Mouse (Mus musculus): ENCODE measurements around the gene Wwox.
A peak's percentile ranks its signal among the peaks of the same experiment; 100 is the strongest.

Gene Wwox

DNA sequence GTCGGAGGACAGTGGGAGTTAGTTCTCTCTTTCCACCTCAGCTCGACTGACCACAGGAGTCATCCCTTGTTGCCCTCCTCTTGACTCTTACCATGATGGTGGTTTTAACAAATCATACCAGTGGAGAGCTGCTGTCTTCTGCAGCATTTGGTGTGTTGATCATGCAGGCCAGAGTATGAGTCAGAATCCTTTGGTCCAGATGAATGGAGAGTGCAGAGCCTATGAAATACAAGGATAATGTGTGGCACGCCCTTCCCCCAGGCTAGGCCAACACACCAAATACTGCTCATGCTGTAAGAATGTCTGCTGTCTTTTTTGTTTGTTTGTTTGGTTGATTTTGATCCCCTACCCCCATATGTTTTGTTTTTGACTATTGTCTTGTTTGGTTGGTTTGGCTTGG lies 234.0 kb downstream of the Wwox start:
- DNase-seq = no peak

DNA sequence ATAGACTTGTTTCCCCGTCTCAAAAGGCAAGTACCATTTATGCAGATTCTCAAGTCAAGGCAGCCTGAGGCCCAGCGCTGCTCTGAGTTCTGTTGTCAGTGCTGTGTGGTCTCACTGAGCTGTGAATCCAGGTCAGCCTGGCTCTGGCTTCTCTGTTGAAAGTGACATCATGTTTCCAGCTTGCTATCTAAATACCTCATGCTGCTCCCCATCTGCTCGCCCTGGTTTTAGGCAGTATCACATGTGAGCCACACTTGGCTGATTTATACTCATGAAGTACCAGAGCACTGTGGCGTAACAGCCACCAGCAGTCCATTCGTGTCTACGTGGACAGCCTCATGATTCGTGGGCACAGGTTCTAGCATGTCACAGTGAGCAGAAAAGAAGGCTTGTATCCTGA lies 235.7 kb downstream of the Wwox start:
- DNase-seq = peak; percentile 98

DNA sequence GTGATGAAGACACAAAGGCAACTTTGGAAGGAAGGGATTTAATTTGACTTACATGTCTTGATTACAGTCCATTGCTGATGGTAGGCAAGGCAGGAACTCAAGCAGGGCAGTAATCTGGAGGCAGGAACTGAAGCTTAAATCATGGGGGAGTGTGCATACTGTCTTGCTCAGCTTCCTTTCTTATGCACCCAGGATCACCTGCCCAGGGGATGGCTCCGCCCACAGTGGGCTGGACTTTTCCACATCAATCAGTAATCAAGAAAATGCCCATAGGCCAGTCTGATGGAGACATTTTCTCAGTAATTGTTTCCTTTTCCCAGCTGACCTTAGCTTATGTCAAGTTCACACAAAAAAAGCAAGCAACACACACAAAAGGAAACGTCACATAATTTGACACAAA lies 237.5 kb downstream of the Wwox start:
- peak; percentile 55 for DNase-seq

DNA sequence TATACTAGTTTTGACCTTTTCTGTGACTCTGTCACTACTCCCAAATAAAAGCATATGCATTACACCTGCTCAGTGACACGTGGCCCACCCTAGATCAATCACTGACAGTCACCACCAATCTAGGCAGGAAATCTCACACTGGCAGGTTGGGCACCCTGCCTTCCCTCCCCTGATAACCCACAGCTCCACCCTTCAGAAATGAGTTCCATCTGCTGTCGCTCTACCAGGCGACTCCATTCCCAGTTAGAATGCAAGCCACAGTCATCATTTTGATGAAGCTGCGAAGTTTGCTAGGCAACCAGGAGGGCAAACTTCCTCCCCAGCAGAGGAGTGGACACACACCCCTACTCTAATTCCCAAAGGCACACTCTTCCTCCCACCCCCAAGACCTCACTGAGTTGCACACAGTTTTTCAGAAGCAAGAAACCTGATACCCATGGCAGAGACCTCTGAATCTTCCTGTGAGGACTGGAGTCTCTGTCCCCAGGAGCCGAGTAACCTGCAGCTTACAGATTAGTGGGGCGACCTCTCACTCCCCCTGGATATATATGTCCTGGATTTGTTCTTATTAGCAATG lies 238.2 kb downstream of the Wwox start:
- peak; percentile 50 for DNase-seq

DNA sequence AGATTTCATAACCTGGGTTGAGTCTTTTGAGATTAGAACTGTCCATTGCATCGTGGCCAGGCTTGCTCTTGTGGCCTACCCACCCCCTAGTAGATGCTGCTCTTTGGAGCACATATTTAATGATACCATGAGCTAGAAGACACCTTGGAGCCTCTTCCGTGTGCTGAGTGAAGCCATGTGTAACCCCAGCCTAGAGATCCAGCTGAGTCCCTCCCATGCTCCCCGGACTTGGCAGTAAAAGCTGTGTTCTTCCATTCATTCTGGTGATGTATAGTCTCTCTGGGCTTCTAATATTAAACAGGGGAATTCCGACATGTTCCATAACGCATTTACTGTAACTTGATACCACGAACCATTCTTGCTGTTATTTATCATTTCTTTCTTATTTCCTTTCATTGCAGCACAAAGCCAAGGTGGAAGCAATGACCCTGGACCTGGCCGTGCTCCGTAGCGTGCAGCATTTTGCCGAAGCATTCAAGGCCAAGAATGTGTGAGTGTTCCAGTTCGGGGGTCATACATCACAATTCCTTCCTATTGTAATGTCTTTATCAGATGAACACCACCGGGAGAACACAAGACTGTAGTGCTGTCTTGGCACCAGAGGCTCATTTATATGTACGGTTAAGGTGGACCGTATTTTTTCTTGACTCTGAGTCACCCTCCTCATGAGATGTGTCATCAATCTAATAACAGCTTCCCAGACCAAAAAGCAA lies 240.1 kb downstream of the Wwox start:
- no peak for DNase-seq

DNA sequence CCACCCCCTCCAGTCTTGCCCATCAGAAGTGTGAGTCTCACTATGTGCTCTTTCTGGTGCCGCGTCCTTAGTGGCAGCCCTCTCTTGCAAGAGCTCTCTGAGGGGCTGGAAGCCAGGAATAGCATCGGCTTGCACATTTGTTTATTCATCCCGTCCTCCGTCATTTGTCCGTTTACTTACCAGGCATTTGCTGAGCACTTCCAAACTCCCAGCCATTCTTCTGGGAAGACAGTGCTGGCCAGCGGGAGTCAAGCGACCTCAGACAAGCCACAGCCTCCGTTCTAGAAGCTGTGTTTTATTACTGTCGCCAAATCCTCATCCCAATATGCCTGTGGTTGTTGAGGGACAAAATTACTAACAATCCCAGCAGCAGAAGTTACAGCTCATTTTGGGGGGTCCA lies 241.7 kb downstream of the Wwox start:
- no peak for DNase-seq

DNA sequence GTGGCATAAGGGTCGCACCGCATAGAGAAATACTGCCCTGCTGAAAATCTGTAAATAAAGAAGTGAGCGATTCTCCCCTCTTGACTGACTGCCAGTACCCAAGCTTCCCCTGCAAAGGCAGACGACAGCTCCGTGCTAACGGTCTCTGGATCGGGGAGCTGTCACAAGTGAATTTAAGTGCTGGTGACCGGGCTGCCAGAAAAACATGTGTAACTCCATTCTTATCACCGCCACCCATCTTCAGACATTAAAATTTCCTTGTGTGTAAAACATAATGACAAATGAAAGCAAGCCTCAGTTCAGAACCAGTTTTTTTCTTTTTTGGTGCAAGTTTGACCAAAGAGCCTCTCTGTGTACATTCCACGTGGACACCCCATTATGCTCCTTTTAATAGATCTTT lies 242.7 kb downstream of the Wwox start:
- DNase-seq = no peak

DNA sequence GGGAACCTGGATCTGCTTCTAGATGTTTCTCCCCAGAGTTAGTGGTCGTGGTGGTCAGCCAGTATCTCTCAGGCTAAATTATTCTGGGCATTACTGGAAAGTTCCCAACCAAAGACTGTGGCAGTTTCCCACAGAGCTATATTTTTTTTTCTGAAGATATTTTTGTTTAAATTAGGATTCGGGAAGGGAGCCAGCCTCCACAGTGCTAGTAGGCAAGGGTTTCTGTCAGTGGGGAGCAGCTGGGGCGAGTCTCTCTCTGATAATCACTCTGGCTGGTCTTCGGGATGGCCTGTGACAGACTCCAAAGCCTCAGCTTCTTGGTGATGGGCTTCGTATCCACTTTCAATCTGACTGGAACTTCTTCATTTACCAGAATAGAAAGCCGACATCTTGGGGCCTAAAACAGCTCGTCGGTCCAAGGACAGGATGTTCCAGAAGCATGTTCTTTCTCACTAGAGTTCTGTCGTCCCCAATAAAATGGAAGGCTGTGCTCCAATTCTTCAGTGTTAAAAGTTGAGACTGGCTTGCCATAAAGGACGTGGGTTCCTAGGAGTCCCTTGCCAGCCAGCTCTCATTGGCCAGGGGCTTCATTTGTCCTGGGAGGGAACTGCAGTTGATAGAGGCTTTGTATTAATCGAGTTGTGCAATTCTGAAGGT lies 244.7 kb downstream of the Wwox start:
- DNase-seq = peak; percentile 51

DNA sequence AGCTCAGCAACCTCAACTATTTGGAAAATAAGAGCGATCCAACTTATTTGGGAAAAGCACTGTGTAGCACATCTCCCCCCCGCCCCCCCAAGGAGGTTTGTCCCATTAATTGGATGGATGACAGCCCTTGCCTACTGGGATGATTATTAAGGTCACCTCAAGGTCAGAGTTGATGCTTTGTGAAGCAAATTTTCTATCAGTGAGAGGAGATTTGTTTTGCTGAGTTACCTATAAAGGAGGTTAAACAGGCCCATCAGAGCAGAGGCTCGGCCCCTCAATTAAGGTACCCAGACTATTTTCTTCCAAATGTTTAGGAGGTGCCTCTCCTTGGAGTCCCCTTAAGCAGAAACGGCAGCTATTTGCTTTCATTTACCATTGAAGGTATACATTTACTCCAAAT lies 247.0 kb downstream of the Wwox start:
- no peak for DNase-seq

DNA sequence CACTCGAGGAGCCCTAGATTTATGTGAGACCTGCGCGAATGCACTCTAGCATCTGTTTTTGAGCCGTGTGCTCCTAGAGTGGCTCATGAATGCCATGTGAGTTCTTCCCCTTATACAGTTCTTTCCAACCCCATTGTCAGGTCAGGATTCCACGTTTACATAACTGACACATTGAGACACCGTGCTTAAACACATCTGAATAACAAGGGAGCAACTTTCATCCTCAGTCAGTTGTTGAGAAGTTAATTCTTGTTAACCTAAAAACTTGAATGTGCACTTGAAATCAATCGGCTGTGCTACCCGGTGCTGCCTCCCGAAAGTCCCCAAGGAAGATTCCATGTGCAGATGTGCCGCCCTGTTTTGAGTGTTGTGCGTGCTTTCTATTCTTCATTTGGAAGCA lies 249.3 kb downstream of the Wwox start:
- no peak for DNase-seq

DNA sequence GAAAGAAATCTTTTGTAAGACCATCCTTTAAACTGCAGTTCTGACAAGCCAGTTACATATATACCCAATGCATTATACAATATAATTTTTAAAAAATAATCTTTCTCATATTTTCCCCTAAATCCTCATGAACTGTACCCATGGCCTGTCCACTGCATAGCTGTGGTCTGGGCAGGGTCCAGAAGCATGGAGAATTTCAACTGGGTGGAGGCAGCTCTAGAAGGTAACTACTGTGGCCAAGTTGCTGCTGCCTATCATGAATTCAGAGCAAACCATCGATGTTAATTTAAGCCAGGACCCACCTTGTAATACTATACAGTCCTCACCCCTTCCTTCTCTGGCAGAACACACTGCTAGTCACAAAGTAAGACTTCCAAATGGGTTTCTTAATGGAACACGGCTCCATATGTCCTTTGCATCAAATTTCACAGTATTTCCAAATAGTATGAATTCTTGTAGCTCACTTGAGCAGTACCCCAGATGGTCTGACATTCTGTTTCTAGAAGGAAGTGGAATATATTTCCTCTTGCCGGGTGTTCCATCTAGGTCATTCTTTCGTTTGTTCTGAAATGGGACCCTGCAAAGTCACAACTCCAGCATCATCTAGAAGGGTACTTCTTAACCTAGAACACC lies 255.2 kb downstream of the Wwox start:
- DNase-seq = no peak

DNA sequence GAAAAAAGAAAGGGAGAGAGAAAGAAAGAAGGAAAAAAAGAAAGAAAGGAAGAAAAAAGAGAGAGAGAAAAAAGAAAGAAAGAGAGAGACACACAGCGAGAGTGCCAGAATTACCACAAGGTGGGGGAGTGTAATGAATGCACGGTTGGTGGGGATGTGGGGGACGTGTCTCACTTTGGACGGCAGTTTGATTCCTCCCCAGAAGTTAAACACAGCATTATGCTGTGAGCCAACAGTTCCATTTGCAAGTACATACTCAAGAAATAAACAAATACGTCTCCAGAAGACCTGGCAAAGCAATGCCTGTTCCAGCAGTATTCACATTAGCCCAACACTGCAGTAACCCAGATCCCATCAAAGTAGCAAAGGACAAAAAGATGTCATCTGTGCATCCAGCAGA lies 264.1 kb downstream of the Wwox start:
- DNase-seq = no peak

DNA sequence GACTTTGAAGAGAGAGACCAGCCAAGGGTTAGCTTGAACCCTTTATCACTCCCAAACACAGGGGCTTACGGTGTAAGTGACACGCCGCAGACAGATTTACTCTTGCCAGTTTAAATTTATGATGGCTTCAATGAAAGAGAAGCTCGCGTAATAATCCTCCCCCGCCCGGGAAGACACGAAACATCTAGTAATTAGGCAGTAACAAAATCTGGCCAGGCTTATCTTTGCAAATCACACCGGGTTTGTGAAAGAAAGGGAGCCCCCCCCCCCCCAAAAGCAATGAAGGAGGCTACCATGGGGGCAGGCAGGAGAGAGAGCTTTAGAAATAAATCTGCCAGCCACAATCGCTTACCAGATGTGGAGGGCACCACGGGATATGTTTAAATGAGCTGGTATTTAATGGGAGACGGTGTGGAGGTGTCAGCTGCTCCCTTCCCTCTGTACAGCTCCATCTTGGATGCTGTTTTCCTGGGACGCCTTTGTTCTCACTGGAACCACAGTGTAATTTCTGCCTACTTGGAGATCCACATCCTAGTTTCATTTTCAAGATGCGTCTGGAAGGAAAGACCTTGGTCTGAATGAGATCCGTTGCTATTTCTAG lies 268.2 kb downstream of the Wwox start:
- DNase-seq = no peak

DNA sequence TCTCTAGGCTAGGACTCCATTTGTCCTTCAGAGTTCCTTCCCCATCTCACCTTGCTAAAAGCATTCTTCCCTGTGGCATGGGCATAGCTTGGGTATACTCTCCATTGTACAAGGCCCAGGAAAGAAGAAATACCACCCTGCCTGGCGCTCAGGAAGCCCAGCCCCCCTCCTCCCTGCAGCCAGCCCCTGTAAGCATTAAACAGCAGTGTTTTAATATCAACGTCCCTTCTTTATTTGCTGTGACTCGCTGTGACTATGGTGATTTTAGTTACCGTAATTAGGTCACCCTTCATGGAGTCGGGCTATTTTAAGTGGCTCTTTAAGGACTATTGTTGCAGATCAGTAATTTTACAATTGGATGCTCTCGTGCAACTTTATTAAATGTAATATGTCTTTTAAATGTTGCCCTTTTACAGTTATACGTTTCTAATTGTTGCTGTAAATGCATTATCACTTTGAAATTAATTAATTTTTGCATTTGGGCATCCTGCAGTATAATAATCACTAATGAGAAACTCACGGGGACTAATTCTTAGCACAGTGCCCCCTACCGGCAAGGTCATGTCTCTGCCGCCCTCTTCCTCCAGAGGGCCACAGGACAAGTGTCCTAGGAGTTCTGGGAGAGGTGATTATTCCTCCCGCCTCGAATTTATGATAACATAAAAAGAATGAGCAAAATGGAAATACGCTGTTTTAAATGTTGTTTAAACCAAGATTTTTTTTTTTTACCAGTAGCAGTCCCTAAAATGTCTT lies 276.0 kb downstream of the Wwox start:
- DNase-seq = peak; percentile 54

DNA sequence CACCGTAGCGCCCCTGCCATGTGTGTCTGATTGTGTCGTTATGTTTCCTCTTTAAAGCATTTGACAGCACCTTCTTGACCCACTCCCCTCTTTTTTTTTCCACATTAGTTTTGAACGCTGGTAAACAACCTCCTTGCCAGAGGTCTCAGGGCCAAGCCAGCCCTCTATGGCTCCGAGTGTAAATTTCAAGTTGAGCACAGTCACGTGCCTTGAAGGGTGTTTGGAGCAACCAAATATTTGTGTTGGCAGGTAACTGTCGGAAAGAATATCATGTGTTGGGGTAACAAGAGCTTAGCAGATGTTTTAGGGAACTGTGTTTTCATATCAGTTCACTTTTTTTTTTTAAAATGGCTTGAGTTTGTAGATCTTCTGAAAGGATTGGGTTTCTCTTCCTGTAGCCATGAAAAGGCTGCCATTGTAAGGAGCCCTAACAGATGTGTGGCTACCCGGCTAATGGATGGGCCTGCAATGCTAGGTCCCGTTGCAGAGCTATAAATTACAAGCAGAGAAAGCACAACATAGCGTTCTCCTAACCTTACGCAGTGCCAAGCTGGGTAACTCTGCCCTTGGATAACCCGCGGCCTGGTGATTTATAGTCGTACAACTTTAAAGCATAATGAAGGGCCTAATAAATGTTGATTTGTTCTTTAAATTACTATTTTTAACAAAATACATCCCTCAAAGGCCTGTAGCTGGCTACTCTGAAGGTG lies 277.2 kb downstream of the Wwox start:
- DNase-seq = no peak

DNA sequence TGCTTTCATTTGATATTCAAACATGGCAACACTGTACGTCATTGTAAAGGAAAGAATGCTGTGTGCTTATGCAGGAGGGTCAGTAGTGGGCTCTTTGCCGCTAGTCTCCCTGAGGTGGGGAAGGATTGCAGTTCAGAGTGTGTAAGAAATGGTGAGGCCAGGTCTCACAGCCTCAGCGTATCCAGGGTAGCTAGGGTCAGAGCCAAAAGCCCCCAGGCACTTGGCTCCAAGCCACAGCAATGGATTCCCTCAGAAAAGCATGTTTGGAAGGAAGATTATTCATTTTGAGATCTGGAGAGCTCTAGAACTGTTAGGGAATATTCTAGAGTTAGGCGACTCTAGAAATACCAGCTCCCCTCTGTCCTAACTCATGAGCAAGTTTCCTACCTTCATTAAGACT lies 279.4 kb downstream of the Wwox start:
- DNase-seq = no peak

DNA sequence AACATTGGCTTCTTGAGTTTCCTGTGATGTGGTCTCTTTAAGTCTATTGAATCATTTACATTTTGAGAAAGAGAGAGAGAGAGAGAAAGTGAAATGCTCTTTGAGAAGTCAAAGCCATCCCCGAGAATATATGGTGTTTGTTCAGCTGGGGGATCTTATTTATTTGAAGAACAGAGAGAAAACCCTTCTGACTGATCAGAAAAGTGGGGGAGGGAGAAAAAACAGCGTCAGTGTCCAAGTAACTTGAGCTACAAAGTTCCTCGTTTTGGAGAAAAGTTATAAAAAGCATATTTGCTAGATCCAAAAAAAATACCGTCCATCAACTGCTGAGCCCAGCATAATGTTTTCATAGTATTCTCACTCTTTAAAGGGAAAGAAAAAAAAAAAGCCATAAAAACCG lies 283.2 kb downstream of the Wwox start:
- no peak for DNase-seq

DNA sequence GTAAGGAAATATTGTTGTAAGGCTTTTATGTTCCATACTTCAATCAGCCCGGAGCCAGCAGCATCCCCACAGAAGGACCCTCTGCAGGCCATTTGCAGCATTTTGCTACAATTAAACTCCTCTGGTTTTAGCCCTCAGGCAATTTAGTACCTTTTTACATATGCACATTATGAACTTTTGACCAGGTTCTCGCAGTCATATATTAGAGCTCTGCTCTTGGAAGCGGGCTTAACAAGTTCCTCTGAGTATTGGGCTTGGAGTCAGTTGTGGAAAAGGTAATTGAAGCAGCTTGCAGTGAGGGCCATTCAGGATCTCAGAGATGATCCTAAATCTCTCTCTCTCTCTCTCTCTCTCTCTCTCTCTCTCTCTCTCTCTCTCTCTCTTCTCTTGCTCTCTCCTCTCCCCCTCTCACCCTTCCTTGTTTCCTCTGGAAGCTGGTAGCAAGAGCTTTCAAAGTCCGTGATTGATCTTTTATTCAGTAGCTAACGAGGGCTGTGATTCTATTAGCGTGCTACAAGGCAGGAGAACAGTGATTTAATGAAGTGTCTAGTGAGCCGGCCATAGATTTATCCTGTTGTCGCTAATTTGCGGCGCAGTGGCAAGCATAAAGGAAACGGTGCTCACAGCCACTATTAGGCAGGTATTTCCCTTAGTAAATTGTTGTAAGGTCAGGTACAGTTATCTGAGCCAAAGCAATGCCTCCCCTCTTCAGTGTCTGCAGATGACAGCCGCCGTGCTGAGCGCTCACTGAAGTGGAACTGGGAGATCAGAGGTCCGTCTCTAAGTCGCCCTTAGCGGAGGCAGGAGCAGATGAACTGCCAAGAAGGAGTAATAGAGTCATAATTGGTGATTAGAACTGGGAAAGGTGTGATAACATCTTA lies 292.0 kb downstream of the Wwox start:
- DNase-seq = peak; percentile 32

DNA sequence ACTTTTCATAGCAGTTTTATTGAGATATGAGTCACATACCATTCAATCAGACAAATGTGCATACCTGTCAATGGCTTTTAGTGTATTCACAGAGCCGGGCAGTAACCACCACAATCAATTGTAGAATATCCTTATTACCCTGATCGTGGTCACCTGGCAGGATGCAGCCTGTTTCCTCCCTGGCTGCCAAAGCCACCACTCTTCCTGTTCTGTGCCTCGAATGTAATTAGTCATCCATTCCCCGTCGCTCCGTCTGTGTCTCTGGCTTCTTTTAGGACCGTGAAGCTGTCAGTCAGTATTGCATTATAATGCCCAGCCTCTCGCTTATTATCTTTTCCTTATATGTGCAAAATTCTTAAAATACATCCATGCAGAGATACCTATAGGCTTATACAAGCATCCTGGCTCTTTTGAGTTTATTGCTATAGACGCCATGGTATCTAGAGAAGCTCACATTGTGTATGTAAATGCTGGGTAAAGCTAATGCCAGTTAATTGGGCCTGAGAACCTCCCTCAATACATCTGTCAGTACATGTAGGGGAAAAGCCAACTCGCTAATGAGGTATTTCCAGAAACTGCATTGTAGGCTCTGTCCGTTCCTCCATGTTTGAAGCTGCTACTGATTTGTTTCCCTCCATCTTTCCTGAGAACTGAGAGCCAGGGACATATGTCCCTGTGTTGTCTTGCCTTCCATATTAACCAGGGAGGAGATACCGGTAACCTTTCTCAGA lies 303.9 kb downstream of the Wwox start:
- DNase-seq = no peak

DNA sequence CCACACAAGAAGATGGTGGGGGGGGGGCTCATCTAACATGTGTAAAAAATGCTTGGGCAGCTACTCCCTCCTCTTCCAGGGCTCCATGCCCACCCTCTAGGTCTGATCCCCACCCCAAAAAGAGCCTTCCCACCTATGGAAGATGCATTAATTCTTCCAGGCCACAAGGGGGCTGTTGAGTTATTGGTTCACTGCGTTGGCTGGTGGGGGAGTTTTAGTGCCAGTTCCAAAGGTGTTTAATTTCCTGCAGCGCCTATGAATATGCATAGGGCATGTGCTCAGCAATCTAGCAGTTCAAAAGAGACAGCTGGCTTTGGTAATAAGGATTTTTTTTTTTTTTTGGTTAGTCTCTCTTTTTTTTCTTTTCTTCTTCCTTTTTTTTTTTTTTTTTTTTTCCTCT lies 306.9 kb downstream of the Wwox start:
- no peak for DNase-seq

Measured in cerebellum, adult 9-10 months (tissue).